Mouse (Mus musculus): ENCODE results near the gene Uba5.

Gene Uba5

DNA sequence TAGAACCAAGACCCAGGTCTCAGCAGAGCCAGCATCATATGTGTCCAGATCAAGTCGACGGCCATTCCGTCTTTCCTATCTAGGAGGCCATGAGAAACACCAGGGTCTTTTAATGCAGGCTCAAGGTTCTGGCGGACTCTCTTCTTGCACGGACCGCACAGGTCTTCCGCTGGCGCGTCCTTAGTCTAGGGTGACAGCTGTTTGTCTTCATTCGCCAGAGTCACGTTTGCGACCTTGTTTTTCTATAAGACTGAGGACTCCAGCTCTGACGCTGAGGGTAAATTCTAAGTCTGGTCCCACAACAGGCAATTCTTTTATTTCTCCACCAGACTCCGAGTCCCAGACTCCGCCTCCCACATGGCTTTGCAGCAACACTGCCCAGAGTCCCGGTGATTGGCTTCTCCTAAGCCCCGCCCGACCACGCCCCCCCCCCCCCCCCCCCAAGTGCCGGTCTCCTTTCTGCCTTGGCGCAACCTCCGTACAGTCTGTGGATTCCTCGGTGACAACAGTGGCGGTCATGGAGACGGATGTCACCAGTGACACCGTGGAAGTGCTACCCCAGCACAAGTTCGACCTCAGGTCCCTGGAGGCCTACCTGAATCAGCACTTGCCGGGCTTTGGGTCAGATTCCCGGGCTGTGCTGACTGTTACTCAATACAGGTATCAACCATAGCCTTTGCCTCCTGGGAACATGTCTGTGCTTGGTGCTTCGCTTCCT lies 469 bp upstream of the Uba5 start, which contains the start of gene Acad11:
Gene Acad11, plus strand, starts transcription at position 134 of the 718 bp plus-strand sequence.
- in situ Hi-C loops (cut with MboI) = no loop called here

GRCm38 (mm10) chr9:104051028-104051427 lies 11.9 kb downstream of the Uba5 start:
- in situ Hi-C loops (cut with MboI) = no loop called here

GRCm38 (mm10) chr9:104043676-104044075 lies 19.3 kb downstream of the Uba5 start:
- in situ Hi-C loops (cut with MboI) = no loop called here

GRCm38 (mm10) chr9:104040362-104040761 lies 22.6 kb downstream of the Uba5 start, which contains the start of gene Gm28305:
Gm28305 (plus strand) TSS chr9:104040662.
- in situ Hi-C loops (cut with MboI) = no loop called here

GRCm38 (mm10) chr9:104039742-104040141 lies 23.2 kb downstream of the Uba5 start:
- in situ Hi-C loops (cut with MboI) = no loop called here

DNA sequence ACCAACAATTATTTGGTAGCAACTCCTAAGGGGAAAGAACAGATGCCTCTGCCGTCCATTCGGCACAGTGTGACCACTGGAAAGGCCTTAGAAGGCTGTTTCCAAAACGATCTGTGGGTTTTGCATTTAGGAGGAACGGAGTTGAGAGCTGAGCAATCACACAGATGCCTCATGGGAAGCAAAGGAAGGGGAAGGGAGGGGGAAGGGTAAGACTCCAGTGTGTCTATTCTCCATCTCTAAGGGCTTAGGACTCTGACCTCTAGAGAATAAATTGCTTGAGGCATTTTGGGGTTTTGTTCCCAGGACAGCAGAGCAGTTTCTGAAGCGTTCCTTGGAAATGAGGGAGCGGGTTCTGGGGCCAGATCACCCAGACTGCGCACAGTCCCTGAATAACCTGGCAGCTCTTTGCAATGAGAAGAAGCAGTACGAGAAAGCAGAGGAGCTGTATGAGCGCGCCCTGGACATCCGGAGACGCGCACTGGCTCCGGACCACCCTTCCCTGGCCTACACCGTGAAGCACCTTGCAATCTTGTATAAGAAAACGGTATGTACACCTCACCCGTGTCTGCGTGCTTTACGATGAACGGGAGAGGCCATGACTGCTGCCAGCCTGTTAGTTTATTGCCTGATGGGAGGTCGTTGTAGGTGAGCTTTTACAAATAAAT lies 23.8 kb downstream of the Uba5 start:
- in situ Hi-C loops (cut with MboI) = no loop called here

DNA sequence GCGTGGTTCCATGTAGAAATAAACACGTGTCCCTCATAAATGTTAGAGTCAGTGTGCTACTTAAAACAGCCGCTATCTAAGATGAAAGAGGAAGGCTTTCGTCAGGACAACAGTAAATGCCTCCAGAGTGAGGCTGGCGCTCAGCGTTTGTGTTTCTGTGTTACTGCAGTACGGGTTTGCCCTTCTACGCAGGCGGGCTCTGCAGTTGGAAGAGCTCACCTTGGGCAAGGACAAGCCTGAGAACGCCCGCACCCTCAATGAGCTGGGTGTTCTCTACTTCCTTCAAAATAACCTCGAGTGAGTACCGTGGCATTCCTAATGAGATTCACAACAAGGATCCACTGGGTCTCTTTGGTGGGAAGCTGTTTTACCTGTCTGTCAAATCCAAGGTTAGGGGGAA lies 24.7 kb downstream of the Uba5 start:
- in situ Hi-C loops (cut with MboI) = no loop called here

- in situ Hi-C loops (cut with MboI) = no loop called here
Observed at GRCm38 (mm10) chr9:104035261-104036015, 27.5 kb downstream of the Uba5 start.

- in situ Hi-C loops (cut with MboI) = no loop called here
Observed at GRCm38 (mm10) chr9:104034718-104035117, 28.2 kb downstream of the Uba5 start.

DNA sequence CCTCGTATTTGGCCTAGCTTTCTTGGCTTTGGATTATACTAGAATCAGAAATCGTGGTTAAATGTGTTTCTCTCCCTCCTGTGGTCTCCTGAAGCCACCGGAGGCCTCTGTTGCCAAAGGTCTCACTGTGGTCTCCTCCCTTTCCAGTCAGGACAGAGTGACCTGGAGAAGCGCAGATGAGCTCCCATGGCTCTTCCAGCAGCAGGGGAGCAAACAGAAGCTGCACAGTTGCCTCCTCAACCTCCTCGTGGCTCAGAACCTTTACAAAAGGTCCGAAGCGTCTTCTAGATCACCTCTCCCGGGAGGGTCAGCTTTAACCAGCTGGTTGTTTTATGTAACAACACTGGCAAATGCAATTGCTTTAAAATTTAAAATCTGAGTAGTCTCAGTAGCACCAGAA lies 28.7 kb downstream of the Uba5 start:
- in situ Hi-C loops (cut with MboI) = no loop called here

DNA sequence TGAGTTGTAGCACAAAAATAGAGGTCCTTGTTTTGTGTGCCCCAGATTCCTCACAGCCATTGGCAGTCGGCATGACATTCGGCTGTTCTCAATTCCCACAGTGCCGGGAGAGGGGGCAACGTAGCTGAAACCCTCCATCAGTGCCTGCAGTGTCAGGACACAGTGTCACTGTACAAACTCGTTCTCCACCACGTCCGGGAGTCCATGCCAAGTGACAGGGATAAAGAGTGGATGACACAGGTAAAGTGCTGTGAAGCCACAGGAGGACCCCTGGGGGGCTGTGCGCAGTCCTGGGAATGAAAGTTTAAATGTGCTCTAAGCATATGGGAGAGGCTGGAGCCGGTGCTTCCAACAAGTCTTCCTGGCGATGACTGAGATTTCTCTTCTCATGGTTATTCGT lies 33.1 kb downstream of the Uba5 start:
- in situ Hi-C loops (cut with MboI) = no loop called here

- in situ Hi-C loops (cut with MboI) = no loop called here
Observed at GRCm38 (mm10) chr9:104027186-104027585, 35.7 kb downstream of the Uba5 start.

- in situ Hi-C loops (cut with MboI) = no loop called here
Observed at GRCm38 (mm10) chr9:104021026-104021425, 41.9 kb downstream of the Uba5 start.

GRCm38 (mm10) chr9:104014526-104014925 lies 48.4 kb downstream of the Uba5 start:
- in situ Hi-C loops (cut with MboI) = no loop called here

GRCm38 (mm10) chr9:104002913-104003330 lies 60.0 kb downstream of the Uba5 start:
- in situ Hi-C loops (cut with MboI) = no loop called here

DNA sequence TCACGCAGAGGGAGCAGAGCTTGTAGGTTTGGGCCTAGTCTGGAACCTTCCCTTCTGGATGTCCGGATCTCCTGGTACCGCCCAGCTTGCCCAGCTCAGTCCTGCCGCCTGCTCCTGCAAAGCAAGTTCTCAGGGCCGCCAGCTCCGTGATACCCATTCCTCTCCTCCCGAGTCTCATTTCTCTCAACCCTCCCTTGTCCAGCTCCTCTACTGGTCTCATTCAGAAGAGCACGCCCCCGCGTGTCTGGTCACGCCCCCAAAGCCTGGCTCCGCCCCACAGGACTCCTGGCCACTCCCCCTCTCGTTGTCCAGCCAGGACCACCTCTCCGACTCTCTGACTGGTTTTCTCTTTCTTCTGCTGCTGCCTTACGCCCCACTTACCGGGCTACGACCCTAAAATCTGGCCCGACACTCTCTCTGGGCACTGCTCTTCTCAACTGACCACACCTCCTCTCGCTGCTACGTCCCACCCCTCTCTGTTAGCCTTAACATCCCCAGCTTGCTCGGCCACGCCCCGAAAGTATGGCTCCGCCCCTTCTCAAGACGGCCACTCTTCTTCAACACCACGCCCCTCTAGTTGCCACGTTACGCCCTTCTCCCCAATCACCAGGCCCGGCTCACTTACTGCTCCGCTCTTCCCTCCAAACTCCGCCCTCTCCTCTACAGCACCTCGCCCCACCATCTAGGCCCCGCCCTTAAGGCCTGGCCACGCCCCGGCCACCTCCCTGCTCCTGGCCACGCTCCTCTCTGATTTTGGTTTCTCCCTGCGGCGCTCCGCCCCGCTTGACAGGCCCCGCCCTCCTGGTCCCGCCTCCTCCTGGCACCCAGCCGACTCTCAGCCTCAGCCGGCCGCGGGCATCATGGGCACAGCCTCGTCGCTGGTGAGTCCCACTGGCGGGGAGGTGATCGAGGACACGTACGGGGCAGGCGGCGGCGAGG lies 60.7 kb downstream of the Uba5 start, which contains the start of gene Nphp3:
Gene Nphp3, plus strand, starts transcription at position 624 of the 939 bp plus-strand sequence.
- in situ Hi-C loops (cut with MboI) = no loop called here

- in situ Hi-C loops (cut with MboI) = no loop called here
Observed at GRCm38 (mm10) chr9:104000601-104001000, 62.3 kb downstream of the Uba5 start.

Measured in mature B cell (primary cell).